Mouse (Mus musculus) embryonic fibroblast, embryonic 13.5 days (primary cell): ENCODE measurements at regions not wholly inside any gene's neighbourhood (a gene's known extent, or its start where the extent isn't known, plus 50 kb on each side); places are given as distances from the start of the nearest gene placed in this dataset.
A peak's percentile ranks its signal among the peaks of the same experiment; 100 is the strongest.

Experiments
- H3K27ac ChIP-seq: 2 replicates; pipeline ENCODE4 v1.5.1; 2012; ENCODE audit warnings: low read length, control low read depth, inconsistent platforms; ENCODE audit not compliant: insufficient read depth
- H3K4me1 ChIP-seq: 2 replicates; pipeline ENCODE4 v1.6.1; 2011; ENCODE audit warnings: low read length; ENCODE audit not compliant: control insufficient read depth, insufficient read depth
- H3K4me3 ChIP-seq: 2 replicates; pipeline ENCODE4 v1.5.1; 2011; ENCODE audit warnings: mild to moderate bottlenecking, control low read depth, low read length; ENCODE audit not compliant: insufficient read depth
- CTCF ChIP-seq: IDR thresholded peaks from 2 replicates; pipeline ENCODE4 v1.5.1; 2011; ENCODE audit warnings: mild to moderate bottlenecking, control low read depth, low read length, moderate library complexity, borderline replicate concordance; ENCODE audit not compliant: insufficient read depth
- POLR2A ChIP-seq: IDR thresholded peaks from 2 replicates; pipeline ENCODE4 v1.6.1; 2011; ENCODE audit warnings: low read depth, mild to moderate bottlenecking, control low read depth, low read length, moderate library complexity

GRCm38 (mm10) chr2:128436378-128436777, 154.6 kb upstream of the Spdye4c start:
- Histone ChIP-seq H3K27ac (no peak overlapping the region), H3K4me3 (no peak overlapping the region), H3K4me1 (peaks cover 4% of the 10 kb centered on the region)
- no peak for TF ChIP-seq CTCF
- TF ChIP-seq POLR2A = no peak

- H3K27ac ChIP-seq = no peak overlapping the region
- no peak for TF ChIP-seq POLR2A
- TF ChIP-seq CTCF = no peak
- H3K4me1 ChIP-seq = peaks cover 8% of the 10 kb centered on the region
- H3K4me3 ChIP-seq = no peak overlapping the region
Measured at GRCm38 (mm10) chr2:128437698-128438097, 153.3 kb upstream of the Spdye4c start.

- TF ChIP-seq CTCF = no peak
- TF ChIP-seq POLR2A = no peak
- H3K4me1 ChIP-seq = peaks cover 8% of the 10 kb centered on the region
- no peak overlapping the region for H3K27ac ChIP-seq
- H3K4me3 ChIP-seq = no peak overlapping the region
Measured at GRCm38 (mm10) chr2:128438161-128438822, 152.7 kb upstream of the Spdye4c start.

GRCm38 (mm10) chr2:128438897-128439296, 152.1 kb upstream of the Spdye4c start:
- Histone ChIP-seq H3K4me1 (peaks cover 10% of the 10 kb centered on the region), H3K4me3 (no peak overlapping the region), H3K27ac (no peak overlapping the region)
- no peak for TF ChIP-seq CTCF
- TF ChIP-seq POLR2A = no peak

GRCm38 (mm10) chr2:128444599-128445011, 146.4 kb upstream of the Spdye4c start:
- Histone ChIP-seq H3K4me1 (peaks cover 14% of the 10 kb centered on the region; the same call in 1 of the 2 replicates), H3K27ac (peak overlapping the region; percentile 59), H3K4me3 (no peak overlapping the region)
- TF ChIP-seq POLR2A = no peak
- no peak for TF ChIP-seq CTCF

- TF ChIP-seq POLR2A (no peak), CTCF (no peak)
- Histone ChIP-seq H3K4me1 (peaks cover 14% of the 10 kb centered on the region; the same call in 1 of the 2 replicates), H3K4me3 (no peak overlapping the region), H3K27ac (0 out of 2 replicates have a peak overlapping the region, but pooled peaks have one; percentile 16)
Measured at GRCm38 (mm10) chr2:128445443-128445842, 145.6 kb upstream of the Spdye4c start.

- TF ChIP-seq CTCF (no peak), POLR2A (no peak)
- peaks cover 7% of the 10 kb centered on the region for H3K4me1 ChIP-seq
- H3K4me3 ChIP-seq = no peak overlapping the region
- no peak overlapping the region for H3K27ac ChIP-seq
Measured at GRCm38 (mm10) chr2:128449294-128449693, 141.7 kb upstream of the Spdye4c start.

GRCm38 (mm10) chr2:128450045-128450444, 141.0 kb upstream of the Spdye4c start:
- Histone ChIP-seq H3K4me1 (peaks cover 5% of the 10 kb centered on the region), H3K27ac (no peak overlapping the region), H3K4me3 (no peak overlapping the region)
- no peak for TF ChIP-seq POLR2A
- no peak for TF ChIP-seq CTCF

GRCm38 (mm10) chr2:128451554-128452239, 139.3 kb upstream of the Spdye4c start:
- TF ChIP-seq CTCF (no peak), POLR2A (no peak)
- Histone ChIP-seq H3K27ac (no peak overlapping the region), H3K4me1 (peaks cover 9% of the 10 kb centered on the region), H3K4me3 (no peak overlapping the region)

- Histone ChIP-seq H3K4me3 (no peak overlapping the region), H3K27ac (peak overlapping the region; percentile 16; the same call in 1 of the 2 replicates), H3K4me1 (peaks cover 17% of the 10 kb centered on the region)
- TF ChIP-seq CTCF (no peak), POLR2A (no peak)
Measured at GRCm38 (mm10) chr2:128452582-128452981, 138.4 kb upstream of the Spdye4c start.
